Mouse (Mus musculus) myocyte (in vitro differentiated cells): ENCODE results near the gene Dusp19.

ENCODE experiments used
- CEBPB ChIP-seq: IDR thresholded peaks from 2 replicates; pipeline ENCODE4 v1.6.1; 2011; ENCODE audit warnings: mild to moderate bottlenecking, moderate library complexity; ENCODE audit not compliant: poor library complexity, insufficient read depth, severe bottlenecking
- E2F4 ChIP-seq: IDR thresholded peaks from one replicate; pipeline ENCODE4 v1.6.1; 2011; ENCODE audit warnings: mild to moderate bottlenecking, control low read depth, moderate library complexity; ENCODE audit not compliant: insufficient read depth
- MAX ChIP-seq: IDR thresholded peaks from one replicate; pipeline ENCODE4 v1.6.1; 2011; ENCODE audit warnings: low read depth, mild to moderate bottlenecking, control low read depth
- POLR2A ChIP-seq: IDR thresholded peaks from one replicate; pipeline ENCODE4 v1.6.1; 2011; ENCODE audit warnings: low read depth, mild to moderate bottlenecking, control low read depth, moderate library complexity; ENCODE audit not compliant: insufficient read length
- POLR2AphosphoS2 ChIP-seq: IDR thresholded peaks from one replicate; pipeline ENCODE4 v1.6.1; 2011; ENCODE audit warnings: low read depth, control low read depth; ENCODE audit not compliant: insufficient read length
- TCF12 ChIP-seq: IDR thresholded peaks from one replicate; pipeline ENCODE4 v1.6.1; 2011; ENCODE audit warnings: mild to moderate bottlenecking, control low read depth; ENCODE audit not compliant: poor library complexity, insufficient read depth, severe bottlenecking

- TF ChIP-seq POLR2AphosphoS2, result no peak
- no peak for TF ChIP-seq POLR2A
- no peak for TF ChIP-seq CEBPB
- no peak for TF ChIP-seq TCF12
- TF ChIP-seq E2F4, result no peak
- TF ChIP-seq MAX, result no peak
Observed at GRCm38 (mm10) chr2:80580311-80580961, 36.4 kb upstream of the Dusp19 start.
